Mouse (Mus musculus) liver, embryonic 14.5 days (tissue): ENCODE measurements around the gene Toe1. TPM values are rescaled to one million over a fixed set of nuclear protein-coding genes. Genes with fewer than 3 reads are reported as not detected.
"Not testable (repeated sequence)": the region's sequence is repeated elsewhere in the genome, so short reads cannot be mapped to it uniquely, and the experiment has no call there.

ENCODE experiments used
- ATAC-seq: fragments of 200-750 bp; cut with Nextera tagmentation; 2 replicates; pipeline ENCODE4 v1.8.0; 2017; ENCODE audit warnings: moderate number of reproducible peaks, mild to moderate bottlenecking, moderate library complexity; ENCODE audit not compliant: insufficient read depth
- DNase-seq, 3 experiments: peaks; one replicate each; pipeline ENCODE4 v3.0.0-alpha.2; 2012 to 2013; ENCODE audit warnings: low read depth in 3 of 3, low spot score in 3 of 3
- H3K27ac ChIP-seq: fragments of 300-500 bp; sonication (generic); 2 replicates; pipeline ENCODE4 v1.5.1; 2014; ENCODE audit warnings: moderate library complexity, mild to moderate bottlenecking, control low read depth, inconsistent platforms
- H3K27me3 ChIP-seq: fragments of 300-500 bp; sonication (generic); 2 replicates; pipeline ENCODE4 v1.6.1; 2014; ENCODE audit warnings: mild to moderate bottlenecking, low read length, moderate library complexity; ENCODE audit not compliant: control insufficient read depth, insufficient read depth
- H3K36me3 ChIP-seq: fragments of 300-500 bp; sonication (generic); replicated peaks from 2 replicates; pipeline ENCODE4 v1.6.1; 2014; ENCODE audit warnings: low read depth; ENCODE audit not compliant: control insufficient read depth, insufficient read depth
- H3K4me1 ChIP-seq, 2 experiments: fragments of 200-500 bp in 1 of 2; fragments of 300-500 bp in 1 of 2; sonication (generic) in 1 of 2; replicated peaks; 2 replicates each; pipeline ENCODE4 v1.6.1; 2012 to 2014; ENCODE audit warnings: antibody characterized with exemption in 1 of 2, inconsistent platforms in 1 of 2, low read length in 1 of 2; ENCODE audit not compliant: control insufficient read depth in 2 of 2, insufficient read depth in 2 of 2
- H3K4me2 ChIP-seq: fragments of 300-500 bp; sonication (generic); 2 replicates; pipeline ENCODE4 v1.6.1; 2014; ENCODE audit warnings: low read depth, mild to moderate bottlenecking, control low read depth, moderate library complexity
- H3K4me3 ChIP-seq, 2 experiments: fragments of 200-500 bp in 1 of 2; fragments of 300-500 bp in 1 of 2; sonication (generic) in 1 of 2; 2 replicates each; pipeline ENCODE4 v1.5.1; 2012 to 2014; ENCODE audit warnings: low read depth in 2 of 2, low read length in 2 of 2, mild to moderate bottlenecking in 2 of 2, control low read depth in 1 of 2, inconsistent platforms in 1 of 2, moderate library complexity in 1 of 2; ENCODE audit not compliant: insufficient read depth in 1 of 2
- H3K9ac ChIP-seq: fragments of 300-500 bp; sonication (generic); replicated peaks from 2 replicates; pipeline ENCODE4 v1.6.1; 2014; ENCODE audit warnings: mild to moderate bottlenecking, control low read depth, moderate library complexity
- H3K9me3 ChIP-seq: fragments of 300-500 bp; sonication (generic); 2 replicates; pipeline ENCODE4 v1.6.1; 2016; ENCODE audit warnings: low read length, mixed read lengths; ENCODE audit not compliant: control insufficient read depth
- CTCF ChIP-seq: IDR thresholded peaks from 2 replicates; pipeline ENCODE4 v1.5.1; 2016; ENCODE audit warnings: antibody characterized with exemption, low read depth, control low read depth
- EP300 ChIP-seq: IDR thresholded peaks from 2 replicates; pipeline ENCODE4 v1.6.1; 2016; ENCODE audit warnings: antibody characterized with exemption, low read depth
- WGBS: fragments of 180-500 bp; shearing (Covaris S2); extraction: QIAGEN DNeasy Blood & Tissue Kit; methylation state at CpG from one replicate; pipeline ENCODE4 v1.1.7; 2014; ENCODE audit not compliant: insufficient replicate concordance; 5-methylcytosine and 5-hydroxymethylcytosine counted together
- polyA plus RNA-seq, 2 experiments: library from polyadenylated mRNA; depleted of rRNA in 1 of 2; stranded (reverse) in 1 of 2; unstranded in 1 of 2; fragments of >200 nt; fragmentation: Nextera tagmentation in 1 of 2; extraction: Ambion mirVana in 1 of 2; gene quantifications; 2 replicates each; pipeline versions ENCODE4 v1.2.1 to v1.2.3; 2012 to 2014

The Toe1 gene
- polyA plus RNA-seq, 2 experiments = 14.2 to 14.7 TPM

DNA sequence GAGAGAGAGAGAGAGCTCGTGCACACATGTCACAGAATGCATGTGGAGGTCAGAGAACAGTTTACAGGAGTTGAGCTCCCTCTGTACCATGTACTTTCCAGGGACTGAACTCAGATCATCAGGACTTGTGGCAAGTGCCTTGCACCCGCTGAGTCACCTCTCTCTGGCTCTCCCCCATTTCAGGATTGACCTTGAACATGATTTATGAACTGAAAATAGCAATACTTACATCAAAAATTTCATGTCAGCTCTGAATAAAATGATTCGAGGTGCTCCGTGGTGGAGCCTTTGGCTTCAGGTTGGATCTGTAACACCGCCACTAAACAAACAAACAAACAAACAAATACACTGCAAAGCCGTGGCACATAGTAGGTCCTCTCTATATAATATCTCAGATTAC, 33.4 kb upstream of the Toe1 start:
- Histone ChIP-seq H3K4me3 (no peak overlapping the region), H3K36me3 (no peaks in the 10 kb centered on the region), H3K4me2 (no peak overlapping the region), H3K9me3 (no peaks in the 10 kb centered on the region), H3K27me3 (peaks cover 6% of the 10 kb centered on the region), H3K4me1 (no peaks in the 10 kb centered on the region), H3K27ac (no peak overlapping the region), H3K9ac (no peak overlapping the region)
- whole genome bisulfite sequencing = 60% methylated on average over 6 of the region's 6 CpGs
- TF ChIP-seq EP300 (no peak), CTCF (no peak)
- no peak for ATAC-seq
- no peak for DNase-seq

GRCm38 (mm10) chr4:116840096-116840495, 32.7 kb upstream of the Toe1 start:
- not testable (repeated sequence) for H3K4me1 ChIP-seq, ATAC-seq

DNA sequence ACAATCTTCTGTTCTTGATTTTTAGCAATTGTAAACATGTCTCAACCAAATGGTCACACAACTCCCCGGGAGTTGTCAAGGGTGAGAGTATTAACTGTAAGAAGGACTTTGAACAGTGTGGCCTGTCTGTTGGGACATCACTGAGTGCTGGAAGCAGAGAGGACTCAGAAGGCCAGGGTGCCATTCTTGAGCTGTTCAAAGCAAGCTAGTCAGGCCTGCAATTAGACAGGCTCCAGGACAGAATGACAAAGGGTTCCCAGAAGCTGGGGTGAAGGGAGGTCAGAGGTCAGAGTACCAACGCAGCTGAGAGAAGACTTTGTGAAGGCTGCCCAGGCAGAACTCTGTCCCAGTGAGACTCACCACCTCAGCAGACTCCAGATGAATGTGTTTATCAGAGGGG, 31.6 kb upstream of the Toe1 start:
- H3K9me3 ChIP-seq = no peaks in the 10 kb centered on the region
- H3K27ac ChIP-seq = no peak overlapping the region
- H3K9ac ChIP-seq = no peak overlapping the region
- no peaks in the 10 kb centered on the region for H3K36me3 ChIP-seq
- no peak for TF ChIP-seq CTCF
- no peak for TF ChIP-seq EP300
- no peaks in the 10 kb centered on the region for H3K4me1 ChIP-seq
- no peak overlapping the region for H3K4me3 ChIP-seq
- H3K4me2 ChIP-seq = no peak overlapping the region
- DNase-seq (no peak), ATAC-seq (no peak)
- WGBS = 54% methylated on average over 2 of the region's 2 CpGs
- peaks cover 6% of the 10 kb centered on the region for H3K27me3 ChIP-seq

More at GRCm38 (mm10) chr4:116840096-116840495, 32.7 kb upstream of the Toe1 start:
- H3K4me3 ChIP-seq, H3K36me3 ChIP-seq, H3K9ac ChIP-seq, H3K4me2 ChIP-seq, DNase-seq, H3K27ac ChIP-seq, H3K9me3 ChIP-seq, H3K27me3 ChIP-seq: not testable (repeated sequence)
- 21% methylated on average over 19 of the region's 29 CpGs for WGBS

DNA sequence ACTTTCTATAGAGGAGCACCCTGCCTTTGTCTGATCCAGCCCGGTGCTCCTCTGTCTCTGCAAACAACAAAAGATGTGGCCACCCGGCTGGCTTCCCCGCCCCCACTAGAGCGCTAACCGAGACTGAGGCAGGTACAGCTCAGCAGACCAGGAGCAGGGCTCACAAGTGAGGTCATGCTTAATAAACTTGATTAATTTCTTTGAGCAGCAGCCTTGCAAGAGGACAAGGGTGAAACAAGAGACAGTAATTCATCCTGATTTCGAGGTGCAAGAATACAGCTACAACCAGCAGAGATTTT, 22.6 kb upstream of the Toe1 start:
- H3K4me2 ChIP-seq = no peak overlapping the region
- DNase-seq (no peak), ATAC-seq (no peak)
- H3K9me3 ChIP-seq = no peaks in the 10 kb centered on the region
- no peak overlapping the region for H3K4me3 ChIP-seq
- no peak overlapping the region for H3K27ac ChIP-seq
- peaks cover 0 to 1% of the 10 kb centered on the region in 2 experiments; a peak in 2 of 4 replicates for H3K4me1 ChIP-seq
- WGBS = 46% methylated on average over 6 of the region's 6 CpGs
- H3K9ac ChIP-seq = no peak overlapping the region
- no peaks in the 10 kb centered on the region for H3K36me3 ChIP-seq
- TF ChIP-seq CTCF = no peak
- H3K27me3 ChIP-seq = no peaks in the 10 kb centered on the region

GRCm38 (mm10) chr4:116829364-116830069, 22.1 kb upstream of the Toe1 start:
- H3K4me3 ChIP-seq = no peak overlapping the region
- no peak overlapping the region for H3K27ac ChIP-seq
- no peaks in the 10 kb centered on the region for H3K36me3 ChIP-seq
- H3K4me1 ChIP-seq = peaks cover 0 to 3% of the 10 kb centered on the region in 2 experiments; a peak in 2 of 4 replicates
- no peak overlapping the region for H3K9ac ChIP-seq
- ATAC-seq (no peak), DNase-seq (no peak)
- 50% methylated on average over 6 of the region's 6 CpGs for WGBS
- no peak for TF ChIP-seq EP300
- TF ChIP-seq CTCF = no peak
- no peak overlapping the region for H3K4me2 ChIP-seq
- H3K27me3 ChIP-seq = no peaks in the 10 kb centered on the region
- no peaks in the 10 kb centered on the region for H3K9me3 ChIP-seq
